Mouse (Mus musculus): ENCODE measurements around the gene Zfp462.

Zfp462 gene

DNA sequence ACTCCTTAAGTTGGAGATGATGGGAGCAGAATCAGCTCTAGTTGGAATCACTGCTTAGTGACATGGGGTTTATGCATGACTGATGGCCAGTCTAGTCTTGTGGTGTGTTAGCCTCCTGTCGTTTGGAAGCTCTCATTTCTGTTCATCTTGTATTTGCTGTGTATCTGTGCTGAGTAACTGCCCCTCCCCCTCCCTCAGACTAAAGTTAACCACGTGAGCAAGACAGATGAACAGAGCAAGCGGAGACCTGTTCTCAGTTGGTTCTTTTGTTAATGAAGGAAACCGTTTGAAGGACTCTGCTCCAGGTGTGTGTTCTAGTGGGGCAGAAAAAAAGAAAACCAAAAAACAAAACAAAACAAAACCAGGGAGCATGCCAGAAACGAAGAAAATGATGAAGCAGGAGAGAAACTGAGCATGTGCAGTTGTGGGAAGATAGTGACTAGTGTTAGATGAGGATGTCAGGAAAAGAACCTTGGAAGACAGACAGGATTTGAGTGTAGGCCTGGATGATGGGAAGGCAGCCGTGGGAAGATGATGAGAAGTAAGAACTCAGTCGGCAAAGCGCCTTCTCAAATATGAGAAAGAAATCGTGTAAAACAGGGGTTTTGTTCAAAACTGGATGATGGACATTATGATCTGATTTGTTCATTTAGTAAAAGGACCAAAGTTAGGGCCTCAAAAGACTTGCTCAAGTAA lies 53.4 kb downstream of the Zfp462 start:
- no peak for DNase-seq

DNA sequence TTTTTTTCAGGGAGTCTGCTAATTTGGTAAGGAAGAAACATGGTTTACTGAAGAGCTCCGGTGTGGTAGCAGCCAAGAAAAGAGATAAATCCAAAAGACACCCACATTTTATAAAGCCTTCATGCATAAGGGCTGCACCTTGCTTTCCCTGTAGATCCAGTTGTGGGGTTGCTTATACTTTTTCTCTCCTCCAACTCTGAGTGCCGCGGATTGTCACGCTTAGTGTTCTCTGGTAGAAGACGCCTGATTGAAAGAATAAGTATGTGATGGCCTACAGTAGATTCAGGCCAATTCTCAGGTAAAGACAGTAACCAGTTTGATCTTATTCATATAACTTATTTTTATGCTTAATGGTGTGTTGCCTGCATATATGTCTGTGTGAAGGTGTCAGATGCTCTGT lies 54.7 kb downstream of the Zfp462 start:
- DNase-seq = no peak

DNA sequence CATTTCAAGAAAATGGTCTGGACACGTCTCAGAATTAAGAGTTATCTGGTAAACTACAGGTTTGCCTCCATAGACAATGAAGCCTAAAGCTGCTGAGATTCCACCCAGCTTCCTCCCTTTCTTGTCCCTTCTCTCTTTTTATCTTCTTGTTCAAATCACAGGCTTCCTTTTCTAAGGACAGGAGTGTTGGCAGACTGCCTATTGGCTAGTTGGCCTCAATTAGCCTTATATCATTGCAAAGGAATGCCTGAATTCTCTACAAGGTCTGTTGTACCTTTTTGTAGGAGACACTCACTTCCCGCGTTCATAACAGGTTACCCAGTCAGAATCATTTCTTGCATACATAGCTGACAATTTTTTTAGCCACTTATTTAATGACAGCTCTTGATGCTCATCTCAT lies 56.5 kb downstream of the Zfp462 start:
- no peak for DNase-seq

DNA sequence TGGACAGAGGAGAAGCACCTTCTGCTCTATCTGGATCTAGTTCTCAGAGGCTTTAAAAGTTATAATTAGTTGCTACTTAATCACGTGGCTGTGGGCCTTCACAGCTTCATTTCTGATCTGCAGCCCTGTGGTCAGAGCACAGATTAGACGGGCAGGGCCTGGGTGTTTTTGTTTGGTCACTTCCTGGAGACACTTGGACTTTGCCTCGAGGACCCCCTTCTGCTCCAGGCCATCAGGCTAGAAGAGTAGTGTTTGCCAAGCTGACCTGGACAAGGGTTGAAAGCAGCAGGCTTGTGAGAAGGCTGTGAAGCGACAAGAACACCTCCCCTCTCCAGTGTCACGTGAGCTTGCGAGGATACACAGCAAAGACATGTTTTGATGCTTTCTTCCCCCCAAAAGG lies 58.3 kb downstream of the Zfp462 start:
- DNase-seq = no peak

DNA sequence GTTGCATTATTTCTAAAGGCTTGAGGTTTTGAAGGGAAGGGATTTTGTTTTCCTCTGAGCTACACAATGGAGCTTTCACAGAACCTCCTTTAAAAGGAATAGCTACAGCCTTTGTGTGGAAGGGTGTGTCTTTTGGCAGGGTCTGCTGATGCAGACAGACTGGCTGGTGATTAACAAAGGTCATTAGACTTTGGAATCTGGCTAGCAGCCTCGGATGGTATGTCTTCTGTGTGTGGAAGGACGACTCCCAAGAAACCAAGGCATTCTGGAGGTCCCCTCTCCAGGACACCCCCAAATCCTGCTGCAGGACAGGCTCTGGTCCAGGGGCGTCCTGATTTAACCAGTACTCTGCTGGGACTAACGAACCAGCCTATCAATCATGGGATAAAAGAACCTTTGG lies 60.2 kb downstream of the Zfp462 start:
- no peak for DNase-seq

DNA sequence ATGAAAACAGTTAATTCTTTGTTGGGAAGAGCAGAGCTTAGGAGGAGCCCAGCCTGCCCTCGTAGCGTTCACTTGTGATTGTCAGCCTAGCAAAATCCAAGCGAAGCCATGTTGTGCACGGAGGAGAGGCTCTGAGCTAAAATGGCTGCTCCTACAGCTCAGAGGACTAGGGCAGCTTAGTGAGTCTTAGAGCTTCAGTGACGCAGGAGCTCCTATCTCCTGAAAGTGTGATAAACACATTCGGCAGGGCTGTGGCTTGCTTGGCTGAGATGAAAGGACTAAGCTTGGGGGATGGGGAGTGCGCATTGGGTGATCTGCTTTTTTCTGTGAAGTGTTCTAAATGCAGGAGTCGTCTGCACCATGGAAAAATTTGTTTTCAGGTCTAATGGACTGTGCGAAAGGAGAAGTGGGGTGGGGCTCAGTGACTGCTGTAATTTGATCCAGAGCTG lies 60.7 kb downstream of the Zfp462 start:
- DNase-seq = peak; percentile 38

DNA sequence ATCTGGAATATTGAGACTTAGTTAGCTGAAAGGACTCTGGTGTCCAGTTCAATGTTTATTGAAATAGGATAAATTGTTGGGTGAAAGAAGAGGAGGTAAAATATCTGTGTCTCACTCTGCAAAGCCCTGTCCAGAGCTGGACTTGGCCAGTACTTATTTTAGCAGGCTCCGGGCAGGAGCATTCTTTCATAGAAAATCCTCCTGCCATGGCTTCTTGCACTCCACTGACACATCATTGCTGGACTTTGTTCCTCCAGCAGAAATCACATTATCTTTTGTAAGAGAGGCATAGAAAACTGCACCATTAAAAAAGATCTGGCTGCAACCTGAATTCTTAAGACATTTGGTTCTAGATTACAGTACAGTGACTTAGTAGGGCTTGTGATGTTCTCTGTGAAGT lies 61.2 kb downstream of the Zfp462 start:
- no peak for DNase-seq

DNA sequence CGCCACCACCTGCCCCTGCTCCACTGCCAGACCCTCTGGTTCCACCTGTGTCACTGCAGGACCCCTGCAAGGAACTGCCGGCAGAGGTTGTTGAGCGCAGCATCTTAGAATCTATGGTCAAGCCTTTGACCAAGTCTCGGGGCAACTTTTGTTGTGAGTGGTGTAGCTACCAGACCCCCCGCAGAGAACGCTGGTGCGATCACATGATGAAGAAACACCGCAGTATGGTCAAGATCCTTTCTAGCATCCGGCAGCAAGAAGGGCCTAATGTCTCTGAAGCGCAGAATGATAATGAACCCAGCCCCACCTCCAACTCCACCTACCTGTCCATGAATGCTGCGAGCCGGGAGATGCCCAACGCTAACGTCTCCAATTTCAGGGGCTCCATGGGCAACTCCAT lies 63.8 kb downstream of the Zfp462 start:
- DNase-seq = no peak

DNA sequence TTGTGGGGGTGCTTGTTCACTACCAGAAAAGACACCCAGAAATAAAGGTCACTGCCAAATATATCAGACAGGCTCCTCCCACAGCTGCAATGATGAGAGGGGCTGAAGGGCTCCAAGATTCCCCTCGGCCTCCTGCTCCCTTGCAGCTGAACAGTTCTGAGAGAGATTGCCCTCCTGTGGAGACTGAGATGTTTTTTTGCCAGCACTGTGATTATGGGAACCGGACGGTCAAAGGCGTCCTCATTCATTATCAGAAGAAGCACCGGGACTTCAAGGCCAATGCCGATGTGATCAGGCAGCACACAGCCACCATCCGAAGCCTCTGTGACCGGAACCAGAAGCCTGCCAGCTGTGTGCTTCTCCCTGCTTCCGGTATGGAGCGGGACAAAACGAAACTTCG lies 66.5 kb downstream of the Zfp462 start:
- DNase-seq = no peak

DNA sequence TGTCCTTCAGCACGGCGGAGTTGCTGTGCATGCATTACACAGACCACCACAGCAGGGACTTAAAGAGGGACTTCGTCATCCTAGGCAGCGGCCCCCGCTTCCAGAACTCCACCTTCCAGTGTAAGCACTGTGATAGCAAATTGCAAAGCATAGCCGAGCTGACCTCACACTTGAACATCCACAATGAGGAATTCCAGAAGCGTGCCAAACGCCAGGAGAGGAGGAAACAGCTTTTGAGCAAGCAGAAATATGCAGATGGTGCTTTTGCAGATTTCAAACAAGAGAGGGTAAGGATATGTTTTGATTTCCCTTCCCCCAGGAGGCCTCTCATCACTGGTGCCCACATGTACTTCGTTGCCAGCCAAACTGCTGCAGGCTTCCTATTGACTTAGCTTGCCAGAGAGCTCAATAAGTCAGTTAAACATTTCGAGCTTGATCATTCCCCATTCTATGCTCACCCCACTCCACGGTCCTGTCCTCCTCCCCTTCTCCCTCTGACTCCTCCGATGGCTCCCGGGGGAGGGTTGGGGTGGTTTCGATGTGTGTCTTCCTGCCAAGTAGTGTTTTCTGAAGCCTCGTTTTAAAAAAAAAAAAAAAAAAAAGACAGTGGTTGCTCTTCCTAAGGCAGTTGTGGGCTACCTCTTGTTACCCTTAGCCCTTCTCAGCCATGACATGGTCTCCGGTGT lies 68.9 kb downstream of the Zfp462 start:
- DNase-seq = peak; percentile 55

DNA sequence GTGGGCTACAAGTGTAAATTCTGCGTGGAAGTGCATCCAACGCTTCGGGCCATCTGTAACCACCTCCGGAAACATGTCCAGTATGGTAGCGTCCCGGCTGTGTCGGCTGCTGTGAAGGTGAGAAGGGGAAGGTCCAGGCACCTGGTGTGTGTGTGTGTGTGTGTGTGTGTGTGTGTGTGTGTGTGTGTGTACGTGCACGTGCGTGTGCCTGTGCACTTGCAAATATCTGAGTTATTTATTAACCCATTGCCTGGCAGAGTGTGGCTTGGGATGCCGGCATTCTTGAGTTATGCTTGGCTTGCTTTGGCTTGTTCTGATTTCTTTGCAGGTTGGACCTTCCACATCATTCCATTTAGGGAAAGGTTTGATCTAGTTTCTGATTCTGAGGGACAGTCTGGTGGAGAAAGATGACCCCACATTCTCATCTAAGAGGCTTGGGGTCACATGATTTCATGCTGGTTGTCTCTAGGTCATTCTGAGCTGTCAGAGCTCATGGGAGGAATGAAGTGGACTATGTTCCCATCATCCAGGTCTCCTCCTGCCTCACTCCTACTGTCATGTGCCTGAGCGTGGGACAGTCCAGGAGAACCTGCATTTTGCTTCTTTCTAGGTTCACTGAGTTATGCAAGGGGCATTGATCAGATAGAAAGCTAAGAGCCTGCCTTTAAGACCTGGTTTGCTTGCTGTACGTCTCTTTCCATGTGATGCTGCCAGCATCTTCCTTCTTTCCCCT lies 70.0 kb downstream of the Zfp462 start:
- no peak for DNase-seq

DNA sequence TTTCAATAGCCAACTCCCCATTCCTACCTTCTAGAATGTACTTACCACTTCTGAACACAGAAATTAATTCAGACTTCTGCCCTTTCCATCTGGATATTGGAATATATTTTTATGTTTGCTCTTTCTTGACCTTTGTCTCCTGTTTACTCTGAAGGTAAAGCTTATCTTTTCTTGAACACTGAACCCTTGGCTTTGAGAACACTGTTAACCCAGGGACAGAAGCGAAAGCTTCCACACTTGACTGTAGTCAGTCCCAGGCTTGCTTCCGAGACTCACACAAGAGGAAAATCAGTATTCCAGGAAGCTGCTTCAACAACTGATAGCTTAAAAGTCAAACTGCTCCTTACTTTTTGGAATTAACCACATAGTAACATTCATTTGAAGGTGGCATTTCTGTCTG lies 70.7 kb downstream of the Zfp462 start:
- DNase-seq = no peak

DNA sequence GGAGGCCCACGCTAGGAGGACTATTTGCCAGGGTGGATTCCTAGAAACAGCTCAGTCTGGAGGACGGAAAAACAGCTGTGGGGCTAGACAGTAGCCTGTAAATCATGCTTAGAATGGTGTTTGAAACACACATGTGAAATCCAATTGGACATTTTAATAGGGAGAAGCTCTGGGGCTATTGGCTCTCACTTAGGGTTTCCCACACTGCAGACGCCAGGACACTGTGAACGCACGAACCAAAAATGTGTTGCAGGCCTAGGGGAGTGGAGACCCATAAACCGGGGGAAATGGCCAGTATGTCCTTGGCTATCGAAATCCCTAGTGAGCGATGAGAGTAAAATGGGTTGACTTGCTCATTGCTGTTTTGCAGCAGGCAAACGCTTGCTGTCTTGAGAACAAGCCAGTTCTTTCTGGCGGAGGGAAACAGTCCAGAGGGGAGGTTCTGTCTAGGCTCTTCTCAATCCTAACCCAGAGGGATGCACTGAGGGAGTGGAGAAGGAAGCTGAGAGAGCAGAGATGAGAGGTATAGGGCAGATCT lies 81.3 kb downstream of the Zfp462 start:
- no peak for DNase-seq

DNA sequence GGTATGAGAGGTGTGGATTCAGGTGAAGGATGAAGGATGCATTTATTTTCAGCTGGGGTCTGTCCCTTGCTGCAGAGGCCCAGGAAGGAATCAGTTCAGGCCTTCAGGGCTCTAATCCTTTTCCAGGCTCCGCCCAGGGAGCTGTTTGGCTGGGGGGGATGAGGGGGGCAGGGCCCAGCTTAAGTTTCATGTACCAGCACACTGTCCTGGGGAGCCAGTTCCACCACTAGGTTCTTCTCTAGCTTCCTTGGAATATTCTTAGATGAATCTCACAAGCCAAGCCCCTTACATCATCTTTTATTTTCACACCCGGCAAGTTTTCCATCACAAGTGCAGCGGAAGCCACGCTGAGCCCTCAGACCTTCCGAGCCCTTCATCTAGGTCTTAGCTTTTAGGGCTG lies 85.6 kb downstream of the Zfp462 start:
- no peak for DNase-seq

DNA sequence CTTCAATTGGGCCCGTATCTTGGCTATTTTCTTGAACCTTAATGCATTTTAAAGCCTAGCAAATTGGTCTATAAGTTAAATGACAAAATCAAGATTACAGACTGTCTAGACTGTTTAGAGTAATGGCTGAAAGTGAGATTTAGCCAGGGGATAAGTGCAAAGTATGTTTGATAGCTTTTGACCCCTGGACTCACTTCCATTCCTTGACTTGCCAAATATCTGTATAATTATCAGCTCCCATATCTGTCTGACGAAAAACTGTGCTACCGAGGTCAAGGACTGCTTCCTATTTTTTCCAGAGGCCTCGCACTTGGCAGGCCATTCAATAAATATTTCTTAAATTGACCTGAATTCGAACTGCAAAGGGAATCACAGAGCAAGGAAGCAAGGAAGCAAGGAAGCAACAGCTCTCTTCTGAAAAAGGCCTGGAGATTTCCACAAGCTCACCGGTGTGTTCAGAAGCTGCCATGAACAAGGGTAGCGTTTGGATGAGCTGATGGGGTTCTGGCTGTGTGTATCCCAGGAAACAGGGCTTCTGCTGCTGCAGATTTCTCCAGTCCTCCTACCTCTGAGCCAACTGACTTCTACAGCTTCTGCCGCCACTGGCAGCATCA lies 87.6 kb downstream of the Zfp462 start:
- no peak for DNase-seq

DNA sequence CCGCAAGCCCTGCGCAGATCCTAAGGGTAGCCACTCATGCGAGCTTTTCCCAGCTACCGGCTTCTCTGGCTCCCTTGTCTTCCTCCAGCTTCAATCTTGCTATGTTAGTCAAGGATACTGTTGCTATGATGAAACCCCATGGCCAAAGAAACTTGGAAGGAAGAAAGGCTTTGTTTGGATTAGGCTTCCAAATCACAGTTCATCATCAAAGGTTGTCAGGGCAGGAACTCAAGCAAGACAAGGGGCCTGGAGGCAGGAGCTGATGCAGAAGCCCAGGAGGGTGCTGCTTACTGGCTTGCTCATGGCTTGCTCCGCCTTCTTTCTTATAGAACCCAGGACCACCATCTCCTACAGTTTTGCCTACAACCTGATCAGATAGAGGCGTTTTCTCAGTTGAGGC lies 88.6 kb downstream of the Zfp462 start:
- no peak for DNase-seq

DNA sequence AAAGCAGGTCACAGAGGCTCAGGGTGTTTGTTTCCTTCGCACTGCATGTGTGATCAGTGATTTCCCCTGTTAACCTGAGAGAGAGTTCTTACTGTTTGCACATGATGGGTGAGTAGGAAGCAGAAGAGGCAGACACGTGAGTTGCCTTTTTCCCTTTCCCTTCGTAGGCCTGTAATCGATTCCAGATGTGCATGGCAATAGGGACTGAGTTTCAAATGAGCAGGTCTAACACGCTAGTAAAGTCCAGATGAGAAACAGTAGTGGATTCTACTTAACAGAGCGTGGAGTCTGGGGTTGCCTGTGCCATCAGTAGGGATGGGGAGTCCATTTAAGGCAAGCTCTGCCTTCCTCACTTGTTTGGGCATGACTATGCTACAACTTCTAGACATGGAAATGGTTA lies 93.3 kb downstream of the Zfp462 start:
- no peak for DNase-seq

DNA sequence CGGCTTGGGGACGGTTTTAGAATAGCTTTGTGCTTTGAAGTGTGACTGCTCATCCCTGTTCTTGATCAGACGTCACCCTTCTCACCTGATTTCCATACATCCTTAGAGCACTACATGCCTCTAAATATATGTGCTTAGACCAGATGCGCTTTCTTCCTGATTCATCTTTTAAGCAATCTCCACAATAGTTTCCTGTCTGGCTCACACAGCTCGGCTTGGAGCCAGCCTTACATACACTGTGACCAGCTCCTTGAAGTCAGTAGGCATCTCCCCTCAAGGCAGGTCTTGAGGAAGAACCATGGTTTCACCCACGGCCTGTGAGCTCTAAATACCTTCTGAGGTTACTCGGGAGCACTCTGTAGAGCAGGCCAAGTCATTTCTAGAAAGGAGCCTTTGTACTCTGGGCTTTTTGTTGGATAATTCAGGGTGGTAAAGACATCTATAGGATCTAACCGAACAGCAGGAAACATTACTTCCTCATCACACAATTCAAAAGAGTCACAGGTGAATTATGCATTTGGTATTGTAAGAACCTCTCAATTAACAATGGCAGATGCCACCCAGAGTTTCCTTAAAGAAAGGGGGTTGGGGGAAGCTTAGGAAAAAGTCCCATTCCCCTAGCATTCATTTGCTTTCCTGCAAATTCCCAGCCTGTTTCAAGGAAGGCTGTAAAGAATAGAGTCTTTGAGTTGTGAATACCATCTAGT lies 95.6 kb downstream of the Zfp462 start:
- peak; percentile 25 for DNase-seq

DNA sequence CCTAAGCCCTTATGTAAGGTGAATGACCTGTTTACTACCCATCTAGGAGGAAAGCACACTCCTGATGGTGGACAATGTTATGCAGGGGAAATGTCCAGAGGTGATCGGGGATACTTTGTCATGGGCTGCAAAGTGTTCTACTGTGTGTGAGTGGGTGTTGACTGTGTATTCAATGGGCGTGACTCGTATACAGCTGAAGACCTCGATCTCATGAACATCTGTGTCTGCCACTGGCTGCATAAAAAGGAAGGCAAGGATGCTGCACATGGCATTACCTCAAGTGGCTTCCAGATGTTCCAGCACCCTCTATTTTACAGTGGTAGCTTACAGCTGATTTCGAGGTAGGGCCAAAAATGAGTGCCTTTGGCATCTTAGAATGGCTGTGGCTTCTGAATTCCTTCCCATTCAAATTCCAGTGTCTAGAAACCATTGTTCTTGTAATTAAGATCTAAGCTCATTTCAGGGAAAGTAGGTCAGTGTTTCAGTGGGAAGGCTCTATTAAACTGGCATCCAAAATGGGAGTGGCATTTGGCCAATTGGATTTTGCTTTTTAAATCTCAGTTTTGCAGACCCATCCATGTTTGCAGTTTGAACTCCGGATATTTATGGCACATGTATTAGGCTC lies 96.4 kb downstream of the Zfp462 start:
- DNase-seq = no peak

DNA sequence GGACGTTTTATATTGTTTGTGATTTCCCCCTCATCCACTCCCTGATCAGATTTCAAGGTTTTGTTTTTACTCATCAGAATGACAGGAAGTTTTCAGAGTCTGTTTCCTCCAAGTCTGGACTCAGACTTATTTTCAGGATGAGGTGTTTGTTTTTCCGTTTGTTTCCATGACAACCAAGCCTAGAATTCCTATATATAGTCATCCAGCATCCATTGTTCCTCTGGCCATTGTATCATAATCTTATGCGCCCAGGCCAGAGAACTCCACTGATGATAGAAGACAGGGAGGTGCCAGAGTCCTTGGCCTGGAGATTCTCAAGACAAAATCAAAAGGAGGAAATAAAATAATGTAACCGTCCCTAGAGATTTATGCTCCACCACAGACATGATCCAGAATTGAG lies 97.7 kb downstream of the Zfp462 start:
- DNase-seq = no peak

DNA sequence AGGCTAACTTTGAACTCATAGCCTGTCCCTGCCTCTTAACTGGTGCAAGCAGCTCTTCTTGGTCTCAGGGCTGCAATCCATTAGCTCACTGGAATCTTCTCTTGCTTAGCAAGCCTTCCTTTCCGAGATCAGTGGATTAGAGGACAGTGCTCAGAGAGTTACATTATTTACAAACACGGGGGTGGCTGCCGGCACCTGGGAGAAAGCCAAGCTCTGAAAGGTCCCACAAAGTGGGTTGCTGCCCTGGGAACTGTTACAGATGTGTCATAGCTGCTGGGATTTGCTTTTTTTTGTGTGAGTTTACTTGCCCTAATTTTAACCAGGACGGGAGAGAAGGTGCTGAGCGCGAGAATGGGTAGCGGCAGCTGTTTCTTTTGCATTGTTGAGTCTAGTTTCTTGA lies 102.4 kb downstream of the Zfp462 start:
- DNase-seq = no peak

DNA sequence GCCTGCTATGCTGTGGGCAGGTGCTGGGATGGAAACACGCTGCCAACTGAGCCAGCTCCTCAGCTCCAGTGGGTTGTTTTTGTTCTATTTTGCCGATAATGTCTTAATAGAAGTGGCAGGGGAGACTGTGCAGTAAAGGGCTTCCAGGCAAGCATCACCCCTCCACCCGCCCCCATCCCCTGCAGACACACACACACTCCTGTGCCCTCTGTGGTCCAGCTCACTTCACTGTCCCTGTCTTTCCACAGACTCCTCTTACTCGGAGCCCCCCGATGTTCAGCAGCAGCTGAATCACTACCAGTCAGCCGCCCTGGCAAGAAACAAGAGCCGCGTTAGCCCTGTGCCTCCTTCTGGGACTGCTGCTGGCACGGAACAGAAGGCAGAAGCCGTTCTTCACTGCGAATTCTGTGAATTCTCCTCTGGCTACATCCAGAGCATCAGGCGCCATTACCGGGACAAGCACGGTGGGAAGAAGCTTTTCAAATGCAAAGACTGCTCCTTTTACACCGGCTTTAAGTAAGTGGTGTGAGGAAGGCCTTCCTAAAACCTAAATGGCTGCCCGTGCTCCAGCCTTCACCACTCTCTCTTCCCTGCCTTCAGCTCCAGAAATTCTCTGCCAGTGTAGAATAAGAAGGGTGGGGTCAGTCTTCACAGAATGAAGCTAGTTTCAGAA lies 105.2 kb downstream of the Zfp462 start:
- peak; percentile 31 for DNase-seq

All from right cerebral cortex, postnatal 25 days (tissue).